Mouse (Mus musculus) liver, embryonic 14.5 days (tissue): ENCODE measurements around the gene Top2a.

Experiments used
- CTCF ChIP-seq: IDR thresholded peaks from 2 replicates; pipeline ENCODE4 v1.5.1; 2016; ENCODE audit warnings: antibody characterized with exemption, low read depth, control low read depth
- EP300 ChIP-seq: IDR thresholded peaks from 2 replicates; pipeline ENCODE4 v1.6.1; 2016; ENCODE audit warnings: antibody characterized with exemption, low read depth

- no peak for TF ChIP-seq CTCF
- TF ChIP-seq EP300, result no peak
These were observed 70.1 kb downstream of the Top2a start for GRCm38 (mm10) chr11:98953835-98954320.
